Mouse (Mus musculus): ENCODE results near the gene Slc43a3. TPM values are rescaled to one million over a fixed set of nuclear protein-coding genes. Genes with fewer than 3 reads are reported as not detected.

Slc43a3 gene
- 4.5 TPM for polyA plus RNA-seq (2012; fragmentation: generic; extraction: Trizol)

DNA sequence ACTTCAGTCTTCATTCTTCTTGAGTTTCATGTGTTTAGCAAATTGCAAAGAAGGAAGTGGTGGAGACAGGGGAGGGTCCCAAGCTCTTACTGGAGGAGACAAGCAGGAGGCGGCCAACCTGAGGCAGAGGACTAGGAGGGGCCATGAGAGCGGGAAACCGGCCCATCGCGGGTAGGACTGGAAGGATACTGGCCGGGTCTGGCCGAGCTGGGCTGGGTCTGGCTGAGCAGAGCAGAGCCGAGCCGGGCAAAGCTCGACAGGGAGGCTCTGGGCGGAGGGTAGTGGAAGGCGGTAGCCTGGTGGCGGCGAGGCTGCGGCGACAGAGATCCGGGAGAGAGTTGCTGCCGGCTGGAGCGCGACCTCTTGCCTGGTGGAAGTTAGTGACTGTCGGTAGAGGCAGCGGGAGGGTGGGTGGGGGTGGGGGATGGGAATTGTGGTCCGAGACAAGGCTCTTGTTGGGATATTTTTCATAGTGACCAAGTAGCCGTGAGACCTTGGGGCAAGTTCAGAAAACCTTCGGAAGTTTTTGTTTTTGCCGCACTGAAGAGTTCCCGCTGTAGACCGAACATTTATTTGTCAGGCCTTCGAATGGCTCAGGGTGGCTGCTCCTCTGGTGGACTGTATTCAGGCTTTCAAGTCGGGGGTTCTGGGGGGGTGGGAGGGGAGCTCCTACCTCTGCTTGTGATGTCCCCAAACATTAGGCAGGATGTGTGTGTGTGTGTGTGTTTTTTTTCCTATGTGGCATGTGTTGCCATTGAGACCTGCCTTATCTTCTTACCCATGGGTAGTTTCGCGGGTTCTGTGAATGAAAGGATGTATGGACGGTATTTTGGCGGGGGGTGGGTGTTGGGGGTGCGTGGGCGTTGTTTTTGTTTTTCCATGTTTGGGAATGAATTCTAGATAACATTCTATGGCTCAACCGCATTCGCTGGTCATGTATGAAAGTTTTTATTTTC, at the start of gene Slc43a3:
Gene Slc43a3, plus strand, starts transcription at position 106 of the 956 bp plus-strand sequence.
- Histone ChIP-seq H3K27me3 (ENCODE audit: control insufficient read depth, insufficient read depth, insufficient read length) (no peaks in the 10 kb centered on the region), H3K79me2 (ENCODE audit: control insufficient read depth, insufficient read depth) (no peaks in the 10 kb centered on the region)
- TF ChIP-seq SRF (IDR thresholded peaks at IDR 0.05; ENCODE audit: control insufficient read depth, insufficient read length, low read depth) = no peak
- peak; percentile 42 for TF ChIP-seq POLR2A (IDR thresholded peaks at IDR 0.05; ENCODE audit: insufficient read length, low read depth)

DNA sequence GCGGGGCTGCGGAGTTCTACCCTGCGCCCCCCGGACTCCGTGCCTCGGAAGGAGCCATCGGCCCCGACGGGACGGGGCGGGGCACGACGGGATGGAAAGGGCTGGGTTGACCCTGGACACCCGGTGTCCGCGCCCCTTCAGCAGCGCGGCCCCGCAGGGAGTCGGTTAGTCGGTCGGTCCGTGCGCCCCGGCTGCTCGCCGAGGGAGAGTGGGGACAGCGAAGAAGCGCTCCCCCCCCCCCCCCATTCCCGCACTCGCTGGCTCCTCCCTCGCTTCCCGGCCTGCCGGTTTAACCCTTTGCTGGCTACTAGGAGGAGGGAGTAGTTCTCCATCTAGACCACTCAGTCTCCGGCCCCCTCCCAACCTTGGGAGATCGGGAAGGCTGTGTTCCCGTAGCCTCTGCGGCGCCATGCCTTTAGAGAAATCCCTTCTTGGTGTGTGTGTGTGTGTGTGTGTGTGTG, 49.5 kb upstream of the Slc43a3 start:
- peak overlapping the region; percentile 18 for H3K4me3 ChIP-seq
- no peak overlapping the region for H3ac ChIP-seq (ENCODE audit: control insufficient read depth, insufficient read length)
- H3K4me2 ChIP-seq (ENCODE audit: low read depth) = peak overlapping the region; percentile 99
- H3K36me3 ChIP-seq (ENCODE audit: control insufficient read depth, insufficient read depth) = no peaks in the 10 kb centered on the region
- H3K79me2 ChIP-seq (ENCODE audit: control insufficient read depth, insufficient read depth) = no peaks in the 10 kb centered on the region
- TF ChIP-seq USF1 (IDR thresholded peaks at IDR 0.05; ENCODE audit: low read depth) (no peak), TCF3 (IDR thresholded peaks at IDR 0.05; ENCODE audit: insufficient read length, low read depth) (no peak), POLR2A (IDR thresholded peaks at IDR 0.05; ENCODE audit: insufficient read length, low read depth) (no peak), MYOD1 (IDR thresholded peaks at IDR 0.05; ENCODE audit: control insufficient read depth in 1 of 3, insufficient read length in 2 of 3, low read depth in 2 of 3) (no peak)
- H3K27me3 ChIP-seq (ENCODE audit: control insufficient read depth, insufficient read depth, insufficient read length) = peaks cover 24% of the 10 kb centered on the region

More for the DNA sequence above, at the start of gene Slc43a3:
- Histone ChIP-seq H3K4me3 (peak within 1 kb of the TSS; percentile 16), H3ac (ENCODE audit: control insufficient read depth, insufficient read length) (no peak within 1 kb of the TSS), H3K4me2 (ENCODE audit: low read depth) (peak within 1 kb of the TSS; percentile 56), H3K36me3 (ENCODE audit: control insufficient read depth, insufficient read depth) (no peaks in the 10 kb centered on the region)

DNA sequence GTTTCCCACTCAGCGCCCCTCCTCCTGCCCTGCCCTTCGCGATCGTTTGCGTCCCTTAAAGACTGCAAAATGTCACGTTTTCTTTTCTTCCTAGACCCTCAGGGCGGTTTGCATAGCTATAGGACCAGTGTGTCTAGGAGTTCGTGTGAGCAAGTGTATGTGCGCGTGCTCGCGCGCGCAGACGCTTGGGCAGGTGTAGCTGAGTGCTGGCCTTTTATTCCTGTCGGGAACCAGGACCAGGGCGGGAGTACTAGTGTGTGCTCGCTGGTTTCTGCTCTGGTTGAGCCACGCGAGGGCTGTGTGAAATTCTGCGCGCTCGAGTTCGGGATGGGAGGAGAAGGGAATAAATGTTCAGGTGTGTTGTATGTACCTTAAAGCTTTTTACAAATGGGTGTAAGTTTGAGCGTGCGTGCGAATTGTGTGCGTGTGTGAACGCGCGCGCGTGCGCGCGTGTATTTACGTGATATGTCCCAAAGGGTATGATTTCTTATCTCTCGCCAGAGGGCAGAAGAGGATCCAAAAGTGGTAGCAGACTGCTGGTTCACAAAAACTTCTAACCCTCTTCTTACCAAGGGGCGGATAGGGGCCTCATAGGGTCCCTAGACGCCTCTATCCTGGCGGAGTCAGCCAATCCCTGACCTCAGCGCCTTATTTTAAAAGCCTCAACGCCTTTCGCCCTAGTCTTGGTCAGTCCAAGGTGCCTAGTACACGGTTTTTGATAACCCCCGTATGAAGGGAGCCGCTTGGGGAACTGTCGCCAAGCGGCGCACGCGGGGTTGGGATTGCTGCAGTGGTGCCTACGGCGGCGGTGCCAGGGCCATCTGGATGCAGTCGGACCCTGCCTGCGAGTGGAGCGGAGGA, 48.7 kb upstream of the Slc43a3 start:
- H3K4me3 ChIP-seq = peak overlapping the region; percentile 18
- H3ac ChIP-seq (ENCODE audit: control insufficient read depth, insufficient read length) = no peak overlapping the region
- H3K79me2 ChIP-seq (ENCODE audit: control insufficient read depth, insufficient read depth) = no peaks in the 10 kb centered on the region
- peak overlapping the region; percentile 99 for H3K4me2 ChIP-seq (ENCODE audit: low read depth)
- H3K36me3 ChIP-seq (ENCODE audit: control insufficient read depth, insufficient read depth) = no peaks in the 10 kb centered on the region
- peaks cover 28% of the 10 kb centered on the region for H3K27me3 ChIP-seq (ENCODE audit: control insufficient read depth, insufficient read depth, insufficient read length)
- TF ChIP-seq TCF12 (IDR thresholded peaks at IDR 0.05; ENCODE audit: insufficient read depth, poor library complexity, severe bottlenecking) (no peak), MAX (IDR thresholded peaks at IDR 0.05; ENCODE audit: low read depth) (no peak), MYOD1 (IDR thresholded peaks at IDR 0.05; ENCODE audit: control insufficient read depth in 1 of 3, insufficient read length in 2 of 3, low read depth in 2 of 3) (no peak), E2F4 (IDR thresholded peaks at IDR 0.05; ENCODE audit: insufficient read depth) (no peak), POLR2A (IDR thresholded peaks at IDR 0.05; ENCODE audit: insufficient read length, low read depth) (no peak), REST (IDR thresholded peaks at IDR 0.05; ENCODE audit: insufficient read depth, insufficient read length) (no peak), CEBPB (IDR thresholded peaks at IDR 0.05; ENCODE audit: insufficient read depth, poor library complexity, severe bottlenecking) (no peak)

DNA sequence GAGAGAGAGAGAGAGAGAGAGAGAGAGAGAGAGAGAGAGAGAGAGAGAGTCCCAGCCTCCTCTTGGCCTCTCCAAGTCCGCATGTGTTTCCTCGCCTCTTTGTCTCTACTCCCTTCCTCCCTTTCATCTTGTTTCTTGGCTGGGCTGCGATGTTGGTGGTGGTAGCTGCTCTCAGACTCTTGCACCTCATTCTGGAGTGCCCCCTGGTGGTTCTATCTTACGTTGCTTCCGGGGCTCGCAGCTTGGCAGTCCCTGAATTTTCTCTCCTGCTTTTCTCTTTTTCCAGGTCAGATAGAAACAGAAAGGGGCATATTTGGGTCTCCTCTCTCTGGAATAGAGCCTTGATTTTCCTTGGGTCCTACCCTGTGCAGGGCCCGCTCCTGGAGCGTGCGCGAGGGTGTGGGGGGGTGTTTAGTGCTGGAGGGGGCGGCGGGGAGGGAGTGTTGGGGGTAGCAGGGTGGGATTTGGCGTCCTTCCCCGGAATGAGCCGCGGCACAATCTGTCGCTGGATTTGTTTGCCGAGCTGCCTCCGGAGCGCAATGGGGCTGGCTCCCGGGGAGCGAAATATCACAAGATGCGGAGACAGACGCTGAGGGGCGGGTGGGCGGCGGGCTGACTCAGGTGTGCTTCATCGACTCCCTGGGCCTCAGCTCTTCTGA, 47.6 kb upstream of the Slc43a3 start:
- peak overlapping the region; percentile 99 for H3K4me2 ChIP-seq (ENCODE audit: low read depth)
- peak overlapping the region; percentile 18 for H3K4me3 ChIP-seq
- TF ChIP-seq TCF3 (IDR thresholded peaks at IDR 0.05; ENCODE audit: insufficient read length, low read depth) (no peak), MAX (IDR thresholded peaks at IDR 0.05; ENCODE audit: low read depth) (no peak), POLR2A (IDR thresholded peaks at IDR 0.05; ENCODE audit: insufficient read length, low read depth) (no peak), CEBPB (IDR thresholded peaks at IDR 0.05; ENCODE audit: insufficient read depth, poor library complexity, severe bottlenecking) (no peak), SRF (IDR thresholded peaks at IDR 0.05; ENCODE audit: control insufficient read depth, insufficient read length, low read depth) (no peak), USF1 (IDR thresholded peaks at IDR 0.05; ENCODE audit: low read depth) (no peak), TCF12 (IDR thresholded peaks at IDR 0.05; ENCODE audit: insufficient read depth, poor library complexity, severe bottlenecking) (no peak), E2F4 (IDR thresholded peaks at IDR 0.05; ENCODE audit: insufficient read depth) (no peak), MYOG (IDR thresholded peaks at IDR 0.05; ENCODE audit: control insufficient read depth in 1 of 3, insufficient read depth in 1 of 3, insufficient read length in 2 of 3, low read depth in 2 of 3) (no peak), MYOD1 (IDR thresholded peaks at IDR 0.05; ENCODE audit: control insufficient read depth in 1 of 3, insufficient read length in 2 of 3, low read depth in 2 of 3) (no peak), POLR2AphosphoS2 (IDR thresholded peaks at IDR 0.05; ENCODE audit: insufficient read length, low read depth) (no peak), REST (IDR thresholded peaks at IDR 0.05; ENCODE audit: insufficient read depth, insufficient read length) (no peak)
- peaks cover 34% of the 10 kb centered on the region for H3K27me3 ChIP-seq (ENCODE audit: control insufficient read depth, insufficient read depth, insufficient read length)
- no peak overlapping the region for H3ac ChIP-seq (ENCODE audit: control insufficient read depth, insufficient read length)
- H3K79me2 ChIP-seq (ENCODE audit: control insufficient read depth, insufficient read depth) = no peaks in the 10 kb centered on the region
- no peaks in the 10 kb centered on the region for H3K36me3 ChIP-seq (ENCODE audit: control insufficient read depth, insufficient read depth)
